Mouse (Mus musculus): ENCODE results near the gene Crb3.
"Not testable (repeated sequence)": the region's sequence is repeated elsewhere in the genome, so short reads cannot be mapped to it uniquely, and the experiment has no call there.

Gene Crb3

GRCm38 (mm10) chr17:57058891-57059485 is at the start of gene Crb3:
TSS of gene Crb3 (plus strand) at chr17:57059105.
- DNase-seq (ENCODE audit: low spot score), result no peak

GRCm38 (mm10) chr17:57010911-57011235 is 48.0 kb upstream of the Crb3 start:
- DNase-seq (ENCODE audit: low spot score), result no peak

- DNase-seq (ENCODE audit: low spot score), result peak; percentile 79
Observed at GRCm38 (mm10) chr17:57011236-57012141, 47.4 kb upstream of the Crb3 start, which contains the start of the genes Gtf2f1 and Gm17949. TSS of gene Gtf2f1 (minus strand) at chr17:57011288. TSS of gene Gm17949 (plus strand) at chr17:57011469.

GRCm38 (mm10) chr17:57012245-57012795 is 46.6 kb upstream of the Crb3 start:
- no peak for DNase-seq (ENCODE audit: low spot score)

GRCm38 (mm10) chr17:57019693-57020092 is 39.2 kb upstream of the Crb3 start:
- DNase-seq (ENCODE audit: low spot score), result peak; percentile 21

- no peak for DNase-seq (ENCODE audit: low spot score)
Observed at GRCm38 (mm10) chr17:57020960-57021359, 37.9 kb upstream of the Crb3 start.

GRCm38 (mm10) chr17:57027471-57027870 is 31.4 kb upstream of the Crb3 start:
- no peak for DNase-seq (ENCODE audit: low spot score)

GRCm38 (mm10) chr17:57029691-57030090 is 29.2 kb upstream of the Crb3 start:
- peak; percentile 49 for DNase-seq (ENCODE audit: low spot score)

GRCm38 (mm10) chr17:57030931-57031660 is 27.8 kb upstream of the Crb3 start, which contains the start of gene Khsrp:
TSS of gene Khsrp (minus strand) at chr17:57031522.
- DNase-seq (ENCODE audit: low spot score), result no peak

GRCm38 (mm10) chr17:57031661-57032420 is 27.1 kb upstream of the Crb3 start:
- DNase-seq (ENCODE audit: low spot score), result peak; percentile 98

GRCm38 (mm10) chr17:57032854-57033253 is 26.1 kb upstream of the Crb3 start:
- no peak for DNase-seq (ENCODE audit: low spot score)

- DNase-seq (ENCODE audit: low spot score), result no peak
Observed at GRCm38 (mm10) chr17:57038978-57039377, 19.9 kb upstream of the Crb3 start.

- no peak for DNase-seq (ENCODE audit: low spot score)
Observed at GRCm38 (mm10) chr17:57041554-57041953, 17.4 kb upstream of the Crb3 start, which contains the start of gene Slc25a41. TSS of gene Slc25a41 (minus strand) at chr17:57041654.

GRCm38 (mm10) chr17:57047406-57047805 is 11.5 kb upstream of the Crb3 start:
- DNase-seq (ENCODE audit: low spot score), result no peak

- DNase-seq (ENCODE audit: low spot score), result no peak
Observed at GRCm38 (mm10) chr17:57048816-57049215, 10.1 kb upstream of the Crb3 start.

- not testable (repeated sequence) for DNase-seq (ENCODE audit: low spot score)
Observed at GRCm38 (mm10) chr17:57051679-57052078, 7.2 kb upstream of the Crb3 start.

GRCm38 (mm10) chr17:57056246-57056645 is 2.7 kb upstream of the Crb3 start:
- no peak for DNase-seq (ENCODE audit: low spot score)

- no peak for DNase-seq (ENCODE audit: low spot score)
Observed at GRCm38 (mm10) chr17:57059486-57059977, 627 bp downstream of the Crb3 start, which contains the start of gene Slc25a23. TSS of gene Slc25a23 (minus strand) at chr17:57059863.

GRCm38 (mm10) chr17:57060231-57060801 is 1.4 kb downstream of the Crb3 start:
- DNase-seq (ENCODE audit: low spot score), result peak; percentile 88

- no peak for DNase-seq (ENCODE audit: low spot score)
Observed at GRCm38 (mm10) chr17:57061069-57061468, 2.2 kb downstream of the Crb3 start.

All from spleen, adult 12 weeks (tissue).